Mouse (Mus musculus) left cerebral cortex, adult 11 months (tissue): Measurements from ENCODE around the gene Efcab12.
"Not testable (repeated sequence)": the region's sequence is repeated elsewhere in the genome, so short reads cannot be mapped to it uniquely, and the experiment has no call there.

Experiments
- DNase-seq: peaks from one replicate; pipeline ENCODE4 v3.0.0; 2022; ENCODE audit warnings: low spot score

The Efcab12 gene

DNA sequence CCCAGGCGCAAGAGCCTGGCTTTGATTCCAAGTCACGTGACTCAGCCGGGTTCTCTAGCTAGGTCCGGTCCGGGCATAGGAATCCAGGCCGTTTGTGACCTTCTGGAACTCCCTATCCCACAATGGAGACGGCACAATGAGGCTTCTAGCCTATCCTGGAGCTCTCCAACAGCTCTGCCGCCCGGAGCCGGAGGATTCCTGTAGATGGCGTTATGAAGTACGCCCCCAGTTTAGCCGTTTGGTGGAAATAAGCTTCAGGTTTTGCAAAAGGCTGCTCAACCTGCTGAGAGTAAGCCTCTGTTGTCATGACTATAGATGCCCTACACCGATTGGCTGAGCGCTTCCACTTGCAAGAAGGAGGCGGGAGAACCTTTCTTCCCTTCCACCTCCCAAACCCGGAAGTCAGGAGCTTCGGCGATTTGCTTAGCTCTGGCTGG is at the start of gene Efcab12:
Efcab12 (minus strand) TSS at position 252 of the 437 bp plus-strand sequence.
- DNase-seq, result peak; percentile 69

DNA sequence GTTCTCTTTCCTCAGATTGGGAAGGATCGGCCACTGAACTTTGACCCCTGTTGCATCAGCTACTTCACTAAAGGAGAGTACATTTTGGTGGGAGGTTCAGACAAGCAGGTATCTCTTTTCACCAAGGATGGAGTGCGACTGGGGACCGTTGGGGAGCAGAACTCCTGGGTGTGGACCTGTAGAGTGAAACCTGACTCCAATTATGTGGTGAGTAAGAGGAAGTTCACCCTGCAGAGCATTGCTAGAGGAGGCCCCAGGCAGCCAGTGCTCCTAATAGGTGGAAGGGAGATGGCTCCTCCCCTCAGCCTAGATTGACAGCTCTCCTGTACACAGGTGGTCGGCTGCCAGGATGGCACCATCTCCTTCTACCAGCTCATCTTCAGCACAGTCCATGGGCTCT is 48.7 kb upstream of the Efcab12 start:
- no peak for DNase-seq

DNA sequence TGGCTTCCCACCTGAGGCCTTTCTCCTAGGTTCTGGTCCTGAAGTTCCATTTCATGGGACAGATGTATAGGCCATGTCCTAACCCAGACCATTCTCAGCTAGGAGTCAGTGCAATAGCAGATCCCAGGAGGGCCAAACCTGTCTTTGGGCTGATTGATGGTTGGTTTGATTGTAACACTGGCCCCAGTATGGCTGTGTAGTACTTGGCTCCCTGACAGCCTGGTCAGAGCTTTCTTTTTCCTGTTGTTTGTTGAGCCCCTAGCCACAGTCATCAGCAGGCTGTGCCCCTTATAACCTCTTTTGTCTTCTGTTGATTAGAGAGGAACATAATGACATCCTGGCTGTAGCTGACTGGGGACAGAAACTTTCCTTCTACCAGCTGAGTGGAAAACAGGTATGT is 45.8 kb upstream of the Efcab12 start:
- no peak for DNase-seq

DNA sequence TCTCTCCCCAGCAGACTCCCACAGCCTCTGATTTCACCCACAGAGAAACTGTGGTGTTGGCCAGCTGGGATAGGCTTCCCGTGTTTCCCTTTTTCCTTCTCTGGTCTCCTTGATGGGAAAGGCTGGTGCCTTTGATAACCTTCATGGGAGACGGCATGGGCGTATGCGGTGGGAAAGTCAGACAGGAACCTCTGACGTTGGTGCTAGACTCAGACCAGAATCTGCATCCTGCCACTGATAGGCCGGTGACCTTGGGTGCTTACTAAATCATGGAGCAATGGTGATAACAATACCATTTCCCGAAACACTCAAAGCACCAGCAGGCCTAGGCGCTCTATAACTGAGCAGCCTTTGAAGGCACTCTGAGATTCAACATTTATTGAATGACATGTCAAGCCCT is 42.5 kb upstream of the Efcab12 start:
- DNase-seq, result no peak

DNA sequence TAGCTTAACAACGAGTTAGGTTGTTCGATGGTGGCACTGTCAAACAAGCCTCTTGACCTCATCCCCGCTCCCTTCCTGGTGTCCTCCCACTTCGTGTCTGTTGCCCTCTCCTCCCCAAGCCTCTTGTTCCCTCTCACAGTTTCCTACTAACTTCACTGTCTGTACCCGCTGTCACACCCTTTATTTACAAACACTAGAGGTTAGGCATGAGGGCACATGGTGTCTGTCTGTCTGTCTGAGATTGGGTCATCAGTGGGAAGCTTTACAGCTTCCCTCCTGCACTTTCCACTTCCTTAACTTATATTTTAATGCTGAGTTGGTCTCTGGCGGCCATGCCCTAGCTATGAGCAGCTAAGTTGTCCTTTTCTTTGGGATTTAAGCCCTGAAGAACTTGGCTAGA is 41.5 kb upstream of the Efcab12 start:
- no peak for DNase-seq

DNA sequence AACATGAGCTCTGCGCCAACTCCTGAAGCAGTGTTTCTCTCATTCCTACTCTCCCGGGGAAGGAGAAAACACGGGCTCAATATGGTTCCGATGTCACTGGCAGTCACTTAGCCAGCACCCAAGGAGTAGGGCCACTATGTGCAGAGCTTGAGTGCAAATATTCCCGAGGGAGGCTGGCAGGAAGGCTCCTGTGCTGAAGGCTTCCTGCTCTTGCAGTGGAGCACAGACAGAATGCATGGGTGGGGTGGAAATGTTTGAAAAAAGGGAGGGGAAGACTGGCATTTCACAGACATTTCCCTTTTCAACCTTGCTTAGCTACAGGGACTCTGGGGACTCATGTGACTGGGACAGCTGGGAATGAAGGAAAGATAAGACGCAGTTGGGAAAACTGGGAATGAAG is 40.5 kb upstream of the Efcab12 start:
- no peak for DNase-seq

DNA sequence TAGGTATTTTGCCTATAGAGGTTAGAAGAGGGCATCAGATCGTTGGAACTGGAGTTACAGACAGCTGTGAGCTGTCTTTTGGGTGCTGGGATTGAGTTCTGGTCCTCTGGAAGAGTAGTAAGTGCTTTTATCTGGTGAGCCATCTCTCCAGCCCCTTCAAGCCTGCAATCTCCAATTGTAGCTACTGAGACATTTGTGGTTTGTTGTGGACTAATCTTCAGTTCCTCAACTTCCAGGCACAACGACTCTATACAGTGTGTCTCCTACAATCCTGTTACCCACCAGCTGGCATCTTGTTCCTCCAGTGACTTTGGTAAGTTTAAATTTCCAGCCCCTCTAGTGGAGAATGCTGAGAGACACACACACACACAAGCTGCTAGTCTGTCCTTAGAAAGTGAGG is 39.0 kb upstream of the Efcab12 start:
- no peak for DNase-seq

DNA sequence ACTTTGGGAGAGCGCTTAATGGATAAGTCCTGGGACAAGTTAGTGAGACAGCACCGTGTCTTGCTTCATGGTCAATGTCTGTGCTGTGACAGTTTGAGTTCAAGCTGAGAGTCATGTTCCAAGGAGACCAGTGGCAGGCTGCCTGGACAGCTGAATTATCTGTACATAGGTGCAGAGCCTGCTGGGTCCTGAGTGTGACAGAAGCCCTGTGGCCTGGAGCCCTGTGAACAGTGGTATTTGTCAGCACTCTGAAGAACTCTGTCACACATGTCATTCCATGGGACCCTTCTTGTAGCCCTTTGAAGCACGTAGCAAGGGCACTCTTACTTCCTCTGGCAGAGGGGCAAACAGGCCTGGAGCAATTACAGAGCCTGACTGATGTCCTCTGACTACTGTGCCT is 33.1 kb upstream of the Efcab12 start:
- not testable (repeated sequence) for DNase-seq

DNA sequence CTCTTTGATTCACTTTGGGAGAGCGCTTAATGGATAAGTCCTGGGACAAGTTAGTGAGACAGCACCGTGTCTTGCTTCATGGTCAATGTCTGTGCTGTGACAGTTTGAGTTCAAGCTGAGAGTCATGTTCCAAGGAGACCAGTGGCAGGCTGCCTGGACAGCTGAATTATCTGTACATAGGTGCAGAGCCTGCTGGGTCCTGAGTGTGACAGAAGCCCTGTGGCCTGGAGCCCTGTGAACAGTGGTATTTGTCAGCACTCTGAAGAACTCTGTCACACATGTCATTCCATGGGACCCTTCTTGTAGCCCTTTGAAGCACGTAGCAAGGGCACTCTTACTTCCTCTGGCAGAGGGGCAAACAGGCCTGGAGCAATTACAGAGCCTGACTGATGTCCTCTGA is 28.9 kb upstream of the Efcab12 start:
- not testable (repeated sequence) for DNase-seq

DNA sequence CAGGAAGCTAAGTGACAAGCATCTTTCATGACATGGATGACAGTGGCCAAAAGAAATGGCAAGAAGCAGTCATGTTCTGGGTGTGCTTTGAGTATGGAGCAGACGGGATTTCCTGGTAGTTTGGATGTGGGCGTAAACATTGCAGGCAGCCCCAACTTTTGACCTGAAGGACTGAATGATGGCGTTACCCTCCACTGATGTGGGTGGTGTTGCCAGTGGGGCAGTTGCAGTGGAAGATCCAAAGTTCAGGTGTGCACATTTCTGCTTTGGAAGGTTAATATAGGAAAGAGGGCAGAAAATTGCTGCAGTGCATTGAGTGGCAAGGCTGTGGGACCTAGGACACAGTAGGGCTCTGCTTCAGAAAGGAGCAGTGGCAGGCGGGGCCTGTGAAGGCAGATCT is 27.0 kb upstream of the Efcab12 start:
- no peak for DNase-seq

DNA sequence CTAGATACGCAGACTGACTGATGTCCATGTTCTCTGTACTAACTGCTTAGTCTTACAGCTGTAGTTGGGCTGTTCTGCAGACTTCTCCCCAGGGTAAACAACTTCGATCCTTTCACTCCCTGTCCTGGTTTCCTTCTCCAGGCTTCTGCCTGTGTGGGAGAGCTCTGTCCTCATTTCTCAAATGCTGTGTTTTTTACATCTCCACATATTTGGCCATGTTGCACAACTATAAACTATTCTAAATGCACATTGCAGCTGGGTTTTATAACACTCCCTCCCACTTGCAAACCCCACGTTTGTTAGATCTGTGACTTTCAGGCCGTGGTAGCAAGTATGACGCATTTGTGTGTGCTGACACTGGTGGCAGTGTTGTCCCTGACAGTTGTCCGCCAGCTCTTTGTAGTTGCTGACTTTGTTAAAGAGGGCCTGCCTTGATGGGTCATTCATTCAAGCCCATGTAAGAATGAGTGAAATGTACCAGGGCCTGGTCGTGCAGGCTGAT is 25.2 kb upstream of the Efcab12 start:
- peak; percentile 71 for DNase-seq

DNA sequence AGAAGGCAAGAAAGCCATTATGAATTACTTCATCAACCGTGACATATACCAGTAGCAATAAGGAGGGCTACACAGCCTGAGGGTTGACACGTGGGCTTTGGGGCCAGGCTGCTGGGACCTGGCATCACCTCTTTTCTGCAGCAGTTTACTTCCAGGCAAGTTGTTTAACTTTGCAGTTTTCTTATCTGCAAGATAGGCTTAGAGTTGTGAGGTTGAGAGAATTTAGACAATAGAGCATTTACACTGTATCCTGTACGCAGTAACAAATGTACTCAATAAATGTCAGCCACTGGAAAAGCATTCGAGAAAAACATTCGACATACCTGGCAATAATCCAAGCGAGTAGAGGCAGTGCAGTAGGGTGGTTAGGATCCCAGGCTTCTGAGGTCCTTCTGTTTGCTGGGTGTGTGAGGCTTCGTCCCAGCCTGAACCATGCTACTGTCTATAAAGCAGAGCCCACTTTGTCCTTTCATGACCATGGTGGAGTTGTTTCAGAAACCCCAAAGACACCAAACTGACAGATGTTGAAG is 21.9 kb upstream of the Efcab12 start:
- no peak for DNase-seq

DNA sequence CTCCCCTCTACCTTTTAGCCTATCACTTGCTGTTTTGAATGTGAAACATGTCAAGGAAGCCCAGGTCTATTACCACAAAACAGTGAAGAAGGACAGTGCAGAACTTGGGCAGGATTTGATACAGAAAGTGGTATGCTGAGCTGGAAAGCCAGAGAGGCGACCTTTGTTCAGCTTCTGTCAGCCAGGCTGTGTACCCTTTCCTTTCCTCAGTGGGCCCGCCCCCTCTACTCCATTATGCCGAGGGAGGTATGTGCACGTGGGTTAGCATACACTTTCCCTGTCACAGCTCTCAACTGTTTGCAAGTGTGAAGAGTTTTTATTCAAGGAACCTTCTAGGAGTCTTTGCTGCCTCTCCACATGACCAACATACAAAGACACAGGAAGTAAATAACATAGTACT is 21.0 kb upstream of the Efcab12 start:
- DNase-seq, result no peak

DNA sequence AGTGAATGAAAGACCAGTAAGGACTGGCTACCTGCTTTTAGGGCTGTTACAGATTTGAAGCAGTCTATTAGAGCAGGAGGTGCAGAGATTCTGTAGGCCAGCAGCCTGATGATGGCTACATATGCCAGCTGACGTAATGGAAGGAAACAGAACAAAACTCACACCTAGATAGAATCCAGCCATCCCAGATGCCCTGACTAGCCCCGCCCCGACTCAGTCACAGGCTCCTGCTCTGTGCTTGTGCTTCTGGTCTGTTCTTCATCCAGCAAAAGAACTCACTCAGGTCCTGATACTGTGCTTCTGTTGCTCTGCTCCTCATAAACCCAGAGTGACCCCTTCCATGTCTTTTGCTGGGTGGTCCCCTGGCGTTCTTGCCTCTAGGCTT is 18.1 kb upstream of the Efcab12 start:
- DNase-seq, result no peak

DNA sequence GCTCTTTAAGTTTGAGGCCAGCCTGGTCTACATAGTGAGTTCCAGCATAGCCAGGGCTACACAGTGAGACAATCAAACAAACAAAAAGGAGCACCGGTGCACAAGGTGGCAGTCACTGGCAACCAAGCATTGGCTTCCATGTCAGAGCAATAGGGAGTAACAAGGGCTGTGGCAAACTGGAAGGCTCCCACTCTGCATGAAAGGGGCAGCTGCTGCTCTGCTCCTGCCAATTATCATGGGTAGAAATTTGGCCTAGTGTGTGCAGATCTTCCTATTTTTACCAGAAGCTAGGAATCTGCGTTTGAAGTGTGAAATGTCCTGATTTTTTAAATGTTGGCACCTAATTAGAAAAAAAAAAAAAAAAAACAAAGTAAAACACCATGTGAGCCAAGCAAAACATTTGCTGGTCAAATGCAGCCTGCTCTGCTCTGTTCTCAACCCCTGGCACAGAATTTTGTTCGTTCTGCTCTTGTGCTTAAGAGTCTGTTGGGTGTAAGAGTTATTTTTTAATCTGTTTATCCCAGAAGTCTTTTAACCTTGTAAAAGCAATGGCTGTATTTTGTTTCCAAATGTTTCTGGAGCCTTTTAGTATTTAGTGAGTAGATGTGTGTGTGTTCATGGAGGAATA is 17.6 kb upstream of the Efcab12 start:
- no peak for DNase-seq

DNA sequence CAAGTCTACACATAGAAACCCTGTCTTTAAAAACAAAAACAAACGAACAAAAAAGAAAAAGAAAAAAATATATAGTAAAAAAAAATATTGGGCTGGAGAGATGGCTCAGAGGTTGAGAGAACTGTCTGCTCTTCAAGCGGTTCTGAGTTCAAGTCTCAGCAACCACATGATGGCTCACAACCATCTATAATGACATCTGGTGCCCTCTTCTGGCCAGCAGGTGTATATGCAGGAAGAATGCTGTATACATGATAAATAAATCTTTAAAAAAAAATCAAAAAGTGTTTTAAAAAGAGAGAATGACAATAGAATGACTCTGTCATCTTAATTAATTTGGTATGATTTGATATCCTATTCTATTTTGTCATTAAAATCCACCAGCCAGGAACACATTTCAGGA is 16.2 kb upstream of the Efcab12 start:
- DNase-seq, result no peak

DNA sequence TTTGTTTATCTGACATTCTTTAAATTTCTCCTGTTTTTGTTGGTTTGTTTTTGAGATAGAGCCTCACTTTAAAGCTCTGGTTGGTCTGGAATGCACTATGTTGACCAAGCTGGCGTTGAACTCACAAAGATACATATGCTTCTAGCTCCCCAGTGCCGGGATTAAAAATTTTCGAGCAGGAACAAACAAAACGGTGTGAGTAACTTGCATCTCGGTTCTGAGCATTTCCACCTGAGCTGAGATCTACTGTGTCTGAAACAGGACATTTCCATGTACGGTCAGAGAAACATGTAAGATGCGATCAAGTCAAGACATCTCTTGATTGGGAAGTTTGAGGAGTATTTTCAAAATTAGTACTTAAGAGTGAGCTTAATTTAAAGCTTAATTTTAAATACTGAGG is 15.8 kb upstream of the Efcab12 start:
- no peak for DNase-seq

DNA sequence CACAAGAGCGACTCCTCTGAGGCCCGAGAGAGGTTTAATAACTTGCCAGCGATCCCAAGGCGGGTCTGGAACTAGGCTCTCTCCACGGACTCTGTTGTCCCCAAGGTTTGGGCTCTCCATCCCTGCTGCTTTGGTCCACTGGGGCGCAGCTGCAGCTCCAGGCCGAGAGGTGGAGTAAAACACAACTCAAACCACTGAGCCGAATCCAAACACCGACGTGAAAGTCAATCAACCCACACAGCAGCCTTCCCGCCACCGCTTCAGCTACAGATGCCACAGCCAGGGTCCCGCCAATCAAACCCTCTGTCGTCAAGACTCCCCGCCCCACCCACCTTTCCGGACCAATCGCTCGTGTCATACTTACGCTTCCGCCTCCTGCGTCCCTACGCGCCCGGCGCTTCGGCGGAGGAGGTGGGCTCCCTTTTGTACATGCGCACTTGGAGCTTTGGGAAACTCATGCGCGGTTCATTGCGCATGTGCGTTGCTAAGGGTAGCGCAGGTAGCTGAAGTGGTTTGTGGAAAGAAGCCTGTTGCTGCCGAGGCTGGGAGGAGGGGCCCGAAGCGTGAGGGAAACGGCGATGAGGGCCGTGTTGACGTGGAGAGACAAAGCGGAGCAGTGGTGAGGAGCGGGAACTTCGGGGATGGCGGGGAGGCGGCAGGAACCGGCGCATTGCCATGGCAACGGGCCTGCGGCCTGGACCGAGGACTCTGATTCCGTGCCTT is 15.0 kb upstream of the Efcab12 start, which contains the start of the genes Mbd4 and Ift122:
Mbd4 (minus strand) TSS at position 281 of the 723 bp plus-strand sequence.
Ift122 (plus strand) TSS at position 380 of the 723 bp plus-strand sequence.
- DNase-seq, result peak; percentile 98

DNA sequence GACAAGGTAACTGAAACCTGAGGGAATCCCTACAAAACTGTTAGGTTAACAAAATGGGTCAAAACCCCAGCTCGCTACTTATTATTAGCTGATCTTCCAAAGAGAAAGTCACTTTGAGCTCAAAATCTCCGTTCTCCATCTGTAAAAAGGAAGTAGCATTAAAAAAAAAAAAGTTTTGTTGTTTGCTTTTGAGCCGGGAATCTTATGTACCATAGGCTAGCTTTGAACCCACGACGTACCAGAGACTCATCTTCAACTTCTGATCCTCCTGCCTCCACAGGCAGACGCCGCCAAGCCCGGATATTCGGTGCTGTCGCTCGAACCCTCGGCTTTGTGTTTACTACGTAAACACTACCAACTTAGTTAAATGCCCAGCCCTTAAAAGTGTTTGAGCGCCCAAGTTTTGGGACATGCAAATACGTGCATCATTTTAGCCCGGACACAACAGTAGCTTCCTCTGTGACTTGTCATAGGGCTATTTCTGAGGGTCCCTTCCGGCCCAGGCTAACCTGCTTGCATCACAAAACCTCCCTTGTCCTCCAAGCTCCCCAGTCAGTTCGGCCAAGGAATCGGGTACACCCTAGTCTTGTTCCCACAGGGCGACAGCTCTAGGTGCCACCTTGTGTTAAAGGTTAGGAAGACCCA is 14.4 kb upstream of the Efcab12 start:
- DNase-seq, result no peak

DNA sequence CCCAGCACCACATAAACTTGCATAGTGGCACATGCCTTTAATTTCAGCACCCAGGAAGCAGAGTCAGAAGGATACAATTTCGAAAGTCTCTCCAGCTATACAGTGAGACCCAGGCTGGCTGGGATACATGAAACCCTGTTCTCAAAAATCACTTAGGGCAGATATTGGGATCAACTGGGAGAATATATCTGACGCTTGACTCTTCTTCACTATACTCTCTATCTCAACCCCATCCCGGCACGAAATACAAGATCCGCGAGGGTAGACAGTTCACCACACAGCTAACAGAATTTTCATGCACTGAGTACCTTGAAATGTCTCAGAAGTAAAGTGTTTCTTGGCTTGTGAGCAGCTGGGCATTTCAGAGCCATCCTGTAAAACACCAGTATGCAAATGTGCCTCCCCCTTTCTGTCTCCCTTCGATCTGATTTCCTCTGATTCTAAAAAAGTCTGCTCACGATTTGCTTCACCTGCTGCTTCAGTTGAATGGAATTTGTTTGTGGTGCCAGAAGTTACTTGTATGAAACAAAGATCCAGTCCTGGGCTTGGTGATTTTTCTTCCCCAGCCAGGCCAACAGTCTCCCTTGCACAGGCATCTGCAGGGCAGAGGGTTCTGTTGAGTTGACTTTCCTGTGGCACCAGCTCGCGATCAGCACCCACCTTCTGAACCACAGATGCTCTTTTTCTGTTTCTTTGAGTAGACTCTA is 10.5 kb upstream of the Efcab12 start:
- no peak for DNase-seq

DNA sequence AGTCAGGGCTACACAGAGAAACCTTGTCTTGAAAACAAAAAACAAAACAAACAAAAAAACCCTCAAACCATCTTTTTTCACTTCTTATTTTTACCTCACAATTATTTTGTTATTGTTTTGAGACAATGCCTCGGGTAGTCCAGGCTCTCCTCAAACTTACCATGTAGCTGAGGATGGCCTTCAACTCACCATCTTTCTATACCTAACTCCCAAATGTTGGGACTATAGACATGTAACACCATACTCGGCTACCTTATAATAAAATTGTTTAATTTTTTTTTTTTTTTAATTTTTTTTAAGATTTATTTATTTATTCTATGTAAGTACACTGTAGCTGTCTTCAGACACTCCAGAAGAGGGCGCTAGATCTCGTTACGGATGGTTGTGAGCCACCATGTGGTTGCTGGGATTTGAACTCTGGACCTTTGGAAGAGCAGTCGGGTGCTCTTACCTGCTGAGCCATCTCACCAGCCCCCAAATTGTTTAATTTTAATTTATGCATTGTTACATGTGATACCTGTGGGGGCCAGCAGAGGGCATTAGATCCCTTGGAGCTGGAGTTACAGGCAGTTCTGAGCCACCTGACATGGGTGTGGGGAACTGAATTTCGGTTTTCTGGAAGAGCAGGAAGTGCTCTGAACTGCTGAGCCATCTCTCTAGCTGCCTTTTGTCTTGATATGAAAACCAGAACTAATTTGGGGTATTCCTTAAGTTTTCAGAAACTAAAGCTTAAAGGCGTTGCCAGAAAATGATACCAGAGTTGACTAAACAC is 8.6 kb upstream of the Efcab12 start:
- peak; percentile 44 for DNase-seq
